Mouse (Mus musculus) lung, postnatal 10 days (tissue): ENCODE results near the gene Pigw.
A peak's percentile ranks its signal among the peaks of the same experiment; 100 is the strongest.
"Not testable (repeated sequence)": the region's sequence is repeated elsewhere in the genome, so short reads cannot be mapped to it uniquely, and the experiment has no call there.

Experiments used
- DNase-seq: peaks from one replicate; pipeline ENCODE4 v3.0.0; 2021

Gene Pigw

GRCm38 (mm10) chr11:84879007-84879771 is 896 bp downstream of the Pigw start:
- no peak for DNase-seq

DNA sequence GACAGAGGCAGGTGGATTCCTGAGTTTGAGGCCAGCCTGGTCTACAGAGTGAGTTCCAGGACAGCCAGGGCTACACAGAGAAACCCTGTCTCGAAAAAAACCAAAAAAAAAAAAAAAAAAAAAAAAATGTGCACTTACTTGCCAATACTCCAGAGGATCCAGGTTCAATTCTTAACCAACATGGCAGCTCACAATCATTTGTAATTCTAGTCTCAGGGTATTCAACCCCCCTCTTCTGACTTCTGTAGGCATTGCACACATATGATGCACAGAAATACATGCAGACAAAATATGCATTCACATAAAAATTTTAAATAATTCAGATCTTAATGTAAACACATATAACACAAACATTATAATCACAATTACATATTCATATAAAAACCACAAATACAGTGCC is 4.1 kb downstream of the Pigw start:
- DNase-seq = not testable (repeated sequence)

GRCm38 (mm10) chr11:84873042-84873833 is 6.8 kb downstream of the Pigw start:
- DNase-seq = no peak

DNA sequence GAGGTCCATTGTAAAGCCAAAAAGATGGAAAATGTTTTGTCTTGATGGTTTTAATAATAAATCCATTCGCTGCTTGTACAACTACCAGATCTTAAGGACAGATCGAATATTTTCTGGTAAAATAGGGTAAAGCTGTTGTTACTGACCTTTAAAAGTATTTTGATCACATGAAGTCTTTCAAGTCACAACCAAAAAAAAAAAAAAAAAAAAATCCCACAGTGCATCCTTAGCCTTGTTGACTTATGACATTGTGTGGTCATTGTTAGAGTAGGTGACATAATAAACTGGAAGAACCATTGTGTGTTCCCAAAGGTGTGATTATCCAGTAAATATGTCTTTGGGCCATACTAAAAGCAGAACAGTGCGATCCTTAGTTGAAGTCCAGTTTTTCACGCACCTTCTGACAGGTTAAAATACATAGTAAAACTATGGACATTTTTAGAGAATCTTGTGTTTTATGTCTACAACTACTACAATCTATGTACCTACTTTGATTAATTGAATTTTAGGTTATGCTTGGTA is 8.5 kb downstream of the Pigw start:
- no peak for DNase-seq

GRCm38 (mm10) chr11:84871046-84871445 is 9.0 kb downstream of the Pigw start:
- no peak for DNase-seq

- DNase-seq = peak; percentile 95
Observed at GRCm38 (mm10) chr11:84870337-84871043, 9.6 kb downstream of the Pigw start, which contains the start of gene Ggnbp2. Gene Ggnbp2, minus strand, starts transcription at chr11:84870817.

GRCm38 (mm10) chr11:84869537-84870232 is 10.4 kb downstream of the Pigw start:
- DNase-seq = peak; percentile 98

DNA sequence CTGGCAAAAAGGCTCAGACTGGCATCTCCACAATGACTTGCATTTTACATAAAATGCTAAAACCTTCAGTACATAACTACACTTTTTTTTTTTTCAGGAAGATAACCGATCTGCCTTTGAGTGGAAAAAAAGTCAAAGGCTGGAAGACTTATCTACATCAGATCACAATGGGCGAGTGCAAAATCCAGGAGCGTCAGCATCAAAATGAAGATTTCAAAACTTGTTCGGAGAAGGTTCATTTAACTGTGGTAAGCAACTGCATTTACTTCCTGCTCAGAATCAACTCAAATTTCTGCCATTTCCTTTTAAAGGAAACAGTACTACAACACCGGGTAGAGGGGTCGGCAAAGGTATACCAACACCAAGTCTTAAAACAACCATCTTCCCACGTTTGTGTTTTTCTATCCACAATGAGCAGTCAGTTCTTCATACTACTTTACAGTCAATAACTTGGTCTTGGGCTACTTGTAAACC is 11.3 kb downstream of the Pigw start:
- DNase-seq = no peak

DNA sequence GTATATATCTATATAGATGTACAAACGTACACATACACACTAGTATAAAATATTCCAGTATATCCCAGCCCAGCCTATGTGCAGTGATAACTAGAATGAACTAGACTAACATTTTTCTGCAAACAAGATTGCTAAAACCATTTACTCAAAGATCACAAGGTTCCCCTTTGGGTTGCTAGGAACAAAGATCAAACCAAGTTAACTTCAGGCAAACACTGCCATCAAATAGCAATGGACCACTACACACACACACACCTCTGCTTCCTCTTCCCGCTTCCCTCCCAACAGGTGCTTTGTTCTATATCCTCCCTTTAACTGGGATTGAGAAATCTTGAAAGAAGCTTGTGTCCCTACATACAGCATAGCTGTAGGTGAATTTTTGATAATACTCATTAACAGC is 12.5 kb downstream of the Pigw start:
- no peak for DNase-seq

- no peak for DNase-seq
Observed at GRCm38 (mm10) chr11:84865268-84865667, 14.8 kb downstream of the Pigw start.

GRCm38 (mm10) chr11:84855285-84855684 is 24.8 kb downstream of the Pigw start:
- no peak for DNase-seq

DNA sequence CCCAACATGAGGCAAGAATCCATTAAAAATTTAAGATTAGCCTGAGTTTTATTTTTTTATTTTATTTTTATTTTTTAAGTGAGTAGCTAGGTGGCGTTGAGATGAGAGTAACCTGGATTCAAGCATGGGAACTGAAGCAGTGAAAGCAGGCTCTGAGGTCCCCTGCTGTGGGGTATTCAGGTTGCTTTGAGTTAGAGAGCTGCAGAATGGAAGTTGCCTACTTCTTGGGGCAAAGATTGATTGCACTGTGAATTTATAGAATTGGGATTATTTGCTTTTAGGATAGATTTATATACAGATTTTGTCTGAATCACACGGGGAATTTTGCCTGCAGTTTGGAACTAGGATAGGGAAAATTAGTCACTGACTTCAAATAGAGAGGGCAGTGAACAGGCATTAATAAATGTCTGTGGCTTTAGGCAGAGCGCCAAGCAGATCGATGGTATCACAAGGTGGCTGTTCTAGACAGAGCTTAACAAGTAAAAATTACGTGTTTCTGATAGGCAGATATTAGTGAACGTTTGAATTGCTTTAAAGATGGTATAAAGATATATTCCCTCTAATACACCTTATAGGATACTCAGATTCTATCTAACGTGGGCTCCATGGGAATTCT is 32.5 kb downstream of the Pigw start:
- no peak for DNase-seq

DNA sequence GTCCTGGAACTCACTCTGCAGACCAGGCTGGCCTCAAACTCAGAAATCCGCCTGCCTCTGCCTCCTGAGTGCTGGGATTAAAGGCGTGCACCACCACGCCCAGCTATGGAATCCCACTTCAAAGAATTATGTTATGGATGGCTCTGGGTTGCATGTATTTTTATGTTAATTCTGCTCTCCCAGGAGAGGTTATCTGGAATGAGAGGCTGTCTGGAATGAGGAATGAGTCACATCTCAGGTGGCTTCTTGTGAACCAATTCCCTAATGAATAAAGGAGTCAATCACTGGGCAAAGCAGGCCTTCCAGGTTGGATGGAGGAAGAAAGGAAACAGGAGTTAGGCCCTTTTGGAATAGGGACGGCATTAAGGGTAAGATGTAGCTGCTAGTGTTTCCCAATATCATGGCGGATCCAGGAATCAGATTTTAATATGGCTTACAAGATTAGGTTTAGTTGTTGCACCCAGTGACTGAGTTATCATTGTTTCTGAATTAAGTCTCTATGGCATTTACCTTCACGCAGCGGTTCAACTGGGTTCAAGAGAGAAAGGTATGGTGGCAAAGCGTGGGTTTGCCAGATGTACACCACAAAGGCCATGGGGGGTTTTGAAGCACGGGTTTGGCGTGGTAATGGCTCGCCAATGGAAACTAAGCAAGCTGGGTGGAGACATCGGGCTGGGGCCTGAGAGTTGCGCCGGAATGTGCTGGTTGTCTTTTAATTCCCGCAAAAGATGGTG is 33.2 kb downstream of the Pigw start:
- DNase-seq = no peak

DNA sequence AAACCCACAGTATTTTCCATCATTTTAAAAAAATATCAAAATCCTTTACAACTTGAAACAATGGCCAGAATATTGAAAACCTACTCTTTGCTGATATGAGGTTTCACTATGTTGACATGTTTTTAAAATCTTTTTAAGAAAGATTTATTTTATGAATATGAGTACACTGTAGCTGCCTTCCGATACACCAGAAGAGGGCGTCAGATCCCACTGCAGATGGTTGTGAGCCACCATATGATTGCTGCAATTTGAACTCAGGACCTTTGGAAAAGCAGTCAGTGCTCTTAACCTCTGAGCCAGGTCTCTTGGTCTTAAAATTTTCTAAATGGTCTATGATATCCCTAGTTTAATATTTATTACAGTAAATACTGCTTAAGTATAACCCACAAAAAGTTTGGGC is 40.8 kb downstream of the Pigw start:
- no peak for DNase-seq

- not testable (repeated sequence) for DNase-seq
Observed at GRCm38 (mm10) chr11:84829495-84829894, 50.6 kb downstream of the Pigw start.

DNA sequence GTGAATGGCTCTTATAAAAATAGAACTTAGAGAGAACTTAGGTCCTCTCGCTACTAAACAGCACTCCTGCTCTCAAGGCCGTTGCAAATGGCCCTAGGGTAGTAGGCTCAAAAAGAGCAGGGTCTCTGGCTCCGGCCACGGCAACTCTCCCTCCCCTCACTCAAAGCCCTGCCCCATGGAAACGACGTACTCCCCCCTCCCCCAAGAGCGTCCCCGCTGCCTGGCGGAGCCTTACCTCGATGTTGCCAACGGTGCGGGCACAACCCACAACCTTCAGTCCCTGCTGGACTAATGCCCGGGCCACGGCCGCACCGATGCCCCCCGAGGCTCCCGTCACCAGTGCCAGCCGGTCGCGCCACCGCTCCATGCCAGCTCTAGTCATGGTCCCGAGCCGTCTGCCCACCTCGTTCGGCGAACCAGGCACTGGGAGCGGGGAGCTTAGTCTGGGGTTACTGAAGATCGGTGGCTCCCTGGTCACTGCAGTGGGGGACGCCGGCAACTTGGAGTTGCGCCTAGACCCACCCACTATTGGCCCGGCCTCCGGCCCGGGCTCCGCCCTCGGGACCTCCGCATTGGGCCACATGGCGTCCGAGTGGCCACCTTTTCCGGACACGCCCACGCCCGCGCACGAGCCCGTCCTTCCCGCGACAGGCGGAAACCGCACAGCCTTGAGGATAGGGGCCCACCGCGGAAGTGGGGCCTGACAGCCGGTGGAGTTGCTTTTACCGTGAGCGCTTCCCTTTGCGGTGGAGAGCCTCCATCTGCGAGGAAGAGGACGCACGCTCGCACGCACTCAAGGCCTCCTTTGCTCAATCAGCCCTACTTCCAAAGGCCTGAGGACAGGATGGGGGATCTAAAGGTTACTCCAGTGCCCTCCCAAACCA is 51.3 kb downstream of the Pigw start, which contains the start of gene Dhrs11:
Gene Dhrs11, minus strand, starts transcription at position 479 of the 884 bp plus-strand sequence.
- peak; percentile 97 for DNase-seq

DNA sequence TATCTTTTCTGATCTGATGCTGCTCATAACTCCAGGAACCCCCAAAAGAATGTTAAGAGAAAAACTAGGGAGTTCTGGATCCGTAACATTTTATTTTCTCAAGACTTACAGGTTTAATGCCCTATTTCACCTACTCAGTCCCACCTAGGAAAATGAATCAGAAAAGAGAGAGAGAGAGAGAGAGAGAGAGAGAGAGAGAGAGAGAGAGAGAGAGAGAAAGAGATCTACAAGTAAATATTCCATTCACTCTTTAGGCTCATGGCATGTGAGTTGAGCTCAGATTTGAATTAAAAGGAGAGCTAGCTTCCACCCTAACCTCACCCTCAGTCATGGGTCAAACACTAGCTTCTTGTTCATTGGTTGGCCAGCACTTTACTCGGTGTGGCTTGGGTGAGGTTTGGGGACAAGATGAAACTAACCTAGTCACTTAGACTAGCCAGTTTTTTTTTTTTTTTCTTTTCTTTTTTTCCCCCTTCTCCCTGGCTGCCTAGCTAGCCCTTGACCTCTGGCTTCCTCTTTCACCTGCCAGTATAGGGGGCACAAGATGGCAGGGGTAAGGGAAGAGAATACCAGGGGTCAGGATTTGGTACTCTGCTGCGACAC is 52.1 kb downstream of the Pigw start:
- no peak for DNase-seq

DNA sequence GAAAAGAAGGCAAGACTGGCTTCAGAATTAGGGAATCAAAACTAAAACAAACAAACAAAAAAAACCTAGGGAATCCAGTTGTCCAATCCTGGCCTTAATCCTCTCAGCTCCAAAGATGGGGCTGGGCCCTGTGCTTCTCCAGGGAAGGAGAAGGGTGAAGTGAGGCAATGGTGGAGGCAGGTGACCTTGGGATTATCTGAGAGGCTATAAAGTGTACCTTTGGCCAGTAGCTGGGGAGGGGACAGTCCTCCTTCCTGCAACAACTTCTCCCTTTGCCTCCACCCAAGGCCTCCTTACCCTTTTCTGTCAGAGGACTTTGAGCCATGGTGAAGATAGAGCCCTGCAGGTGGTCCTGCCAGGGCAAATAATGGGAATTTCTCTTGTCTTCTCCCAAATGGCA is 52.6 kb downstream of the Pigw start:
- no peak for DNase-seq
